Comparison of ENCODE assay signal across 27 mouse cellular contexts in the genomic region with DNA sequence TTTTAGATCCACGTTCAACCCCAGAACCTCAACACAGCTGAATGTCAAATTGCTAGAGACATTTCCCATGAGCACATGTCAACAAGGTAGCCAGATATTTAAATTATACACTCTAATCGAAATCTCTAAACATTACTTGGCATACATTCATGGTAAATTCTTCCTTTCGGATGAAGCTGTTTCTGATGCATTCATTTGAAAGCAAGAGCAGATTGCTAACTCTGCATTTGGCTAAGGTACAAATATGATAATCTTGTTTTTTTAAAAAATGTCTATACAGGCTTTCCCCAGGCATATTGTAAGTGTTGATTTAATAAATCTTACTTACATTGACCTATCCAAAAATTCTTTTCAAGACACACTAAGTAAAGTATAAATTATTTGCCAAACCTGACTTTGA.
A peak's percentile ranks its signal among the peaks of the same experiment; 100 is the strongest.
DNase-seq lines count a peak whose midpoint lies in the region; ATAC-seq and TF ChIP-seq lines count a peak whose summit lies in the region.
"Had no signal": no experiment of that assay in that cellular context is flagged by ENCODE, and none has a peak within 500 bp of the region (broad histone marks: within the 10 kb centered on the region; RNA-seq: fewer than 3 reads in every experiment).

No protein-coding gene starts in this region.

- peak; percentile 45; the same call in 1 of the 2 replicates for ATAC-seq in forebrain, embryonic 13.5 days
- ATAC-seq in forebrain, embryonic 12.5 days (ENCODE audit: low FRiP score), result no peak
- no peak for ATAC-seq in lung, embryonic 14.5 days (ENCODE audit: insufficient read depth)
- no peak for ATAC-seq in lung, postnatal 0 days
- peak; percentile 77 for ATAC-seq in forebrain, embryonic 16.5 days
- no peak for ATAC-seq in CD4-positive, CD25-positive, alpha-beta regulatory T cell, adult 4 months
- ATAC-seq: hindbrain, postnatal 0 days; inflammation-experienced regulatory T-cells, adult 6 months; intestine, embryonic 16.5 days had no signal

- no peak for TF ChIP-seq CTCF in lung, embryonic 14.5 days (IDR thresholded peaks at IDR 0.05; ENCODE audit: low read depth)
- TF ChIP-seq CTCF in lung, postnatal 0 days (IDR thresholded peaks at IDR 0.05), result no peak

- no peak overlapping the region for H3K9ac ChIP-seq in forebrain, embryonic 13.5 days
- H3K9ac ChIP-seq in forebrain, embryonic 12.5 days, result no peak overlapping the region
- no peak overlapping the region for H3K9ac ChIP-seq in lung, embryonic 14.5 days
- H3K9ac ChIP-seq in lung, postnatal 0 days (replicated peaks; ENCODE audit: low read depth), result no peak overlapping the region
- H3K9ac ChIP-seq in forebrain, embryonic 16.5 days (replicated peaks; ENCODE audit: low read depth, low read length), result no peak overlapping the region
- H3K9ac ChIP-seq: embryonic facial prominence, embryonic 15.5 days; hindbrain, embryonic 14.5 days had no signal

- no peak for TF ChIP-seq EP300 in lung, postnatal 0 days (IDR thresholded peaks at IDR 0.05)

- no peaks in the 10 kb centered on the region for H3K9me3 ChIP-seq in forebrain, embryonic 13.5 days (replicated peaks)
- no peaks in the 10 kb centered on the region for H3K9me3 ChIP-seq in forebrain, embryonic 12.5 days
- no peaks in the 10 kb centered on the region for H3K9me3 ChIP-seq in lung, embryonic 14.5 days (ENCODE audit: low read depth, low read length)
- no peaks in the 10 kb centered on the region for H3K9me3 ChIP-seq in lung, postnatal 0 days (ENCODE audit: low read length)
- H3K9me3 ChIP-seq in forebrain, embryonic 16.5 days (ENCODE audit: control insufficient read depth, low read length), result no peaks in the 10 kb centered on the region
- H3K9me3 ChIP-seq: embryonic facial prominence, embryonic 15.5 days had no signal

- no peaks in the 10 kb centered on the region for H3K36me3 ChIP-seq in forebrain, embryonic 13.5 days (ENCODE audit: poor library complexity, severe bottlenecking)
- H3K36me3 ChIP-seq in forebrain, embryonic 12.5 days (replicated peaks), result no peaks in the 10 kb centered on the region
- no peaks in the 10 kb centered on the region for H3K36me3 ChIP-seq in lung, embryonic 14.5 days (ENCODE audit: insufficient read depth)
- H3K36me3 ChIP-seq in lung, postnatal 0 days (ENCODE audit: insufficient read depth, low read length), result no peaks in the 10 kb centered on the region
- no peaks in the 10 kb centered on the region for H3K36me3 ChIP-seq in forebrain, embryonic 16.5 days (ENCODE audit: control insufficient read depth, insufficient read depth)
- H3K36me3 ChIP-seq: embryonic facial prominence, embryonic 15.5 days had no signal

- H3K4me1 ChIP-seq in forebrain, embryonic 13.5 days, result no peaks in the 10 kb centered on the region
- no peaks in the 10 kb centered on the region for H3K4me1 ChIP-seq in forebrain, embryonic 12.5 days
- H3K4me1 ChIP-seq in lung, embryonic 14.5 days (ENCODE audit: insufficient read depth), result no peaks in the 10 kb centered on the region
- no peaks in the 10 kb centered on the region for H3K4me1 ChIP-seq in lung, postnatal 0 days (ENCODE audit: insufficient read depth, low read depth, low read length)
- H3K4me1 ChIP-seq in forebrain, embryonic 16.5 days (replicated peaks; ENCODE audit: control insufficient read depth, insufficient read depth, low read length), result no peaks in the 10 kb centered on the region
- H3K4me1 ChIP-seq: embryonic facial prominence, embryonic 15.5 days had no signal

- H3K4me2 ChIP-seq in forebrain, embryonic 13.5 days, result no peak overlapping the region
- no peak overlapping the region for H3K4me2 ChIP-seq in forebrain, embryonic 12.5 days
- H3K4me2 ChIP-seq in lung, embryonic 14.5 days, result no peak overlapping the region
- no peak overlapping the region for H3K4me2 ChIP-seq in lung, postnatal 0 days (replicated peaks; ENCODE audit: low read depth, low read length)
- H3K4me2 ChIP-seq in forebrain, embryonic 16.5 days (ENCODE audit: low read length), result no peak overlapping the region
- H3K4me2 ChIP-seq: embryonic facial prominence, embryonic 15.5 days; heart, embryonic 11.5 days; hindbrain, embryonic 14.5 days had no signal

- no peak overlapping the region for H3K4me3 ChIP-seq in forebrain, embryonic 13.5 days
- H3K4me3 ChIP-seq in forebrain, embryonic 12.5 days (replicated peaks), result no peak overlapping the region
- no peak overlapping the region for H3K4me3 ChIP-seq in lung, embryonic 14.5 days (ENCODE audit: low read depth, low read length)
- no peak overlapping the region for H3K4me3 ChIP-seq in lung, postnatal 0 days (ENCODE audit: low read depth, low read length)
- H3K4me3 ChIP-seq in forebrain, embryonic 16.5 days (replicated peaks; ENCODE audit: low read length), result no peak overlapping the region
- H3K4me3 ChIP-seq: embryonic facial prominence, embryonic 15.5 days; gastrocnemius, adult 2 months had no signal

- H3K27ac ChIP-seq in forebrain, embryonic 13.5 days, result no peak overlapping the region
- H3K27ac ChIP-seq in forebrain, embryonic 12.5 days, result no peak overlapping the region
- no peak overlapping the region for H3K27ac ChIP-seq in lung, embryonic 14.5 days (ENCODE audit: low read depth)
- no peak overlapping the region for H3K27ac ChIP-seq in lung, postnatal 0 days (ENCODE audit: low read length)
- no peak overlapping the region for H3K27ac ChIP-seq in forebrain, embryonic 16.5 days (ENCODE audit: low read length)
- H3K27ac ChIP-seq: embryonic facial prominence, embryonic 15.5 days; gastrocnemius, adult 2 months; hindbrain, embryonic 14.5 days; hindbrain, postnatal 0 days had no signal

- H3K27me3 ChIP-seq in forebrain, embryonic 13.5 days, result no peaks in the 10 kb centered on the region
- no peaks in the 10 kb centered on the region for H3K27me3 ChIP-seq in forebrain, embryonic 12.5 days
- H3K27me3 ChIP-seq in lung, embryonic 14.5 days (ENCODE audit: insufficient read depth, low read length), result no peaks in the 10 kb centered on the region
- no peaks in the 10 kb centered on the region for H3K27me3 ChIP-seq in lung, postnatal 0 days (replicated peaks; ENCODE audit: insufficient read depth, low read length)
- no peaks in the 10 kb centered on the region for H3K27me3 ChIP-seq in forebrain, embryonic 16.5 days (replicated peaks; ENCODE audit: control insufficient read depth, insufficient read depth, low read length)
- H3K27me3 ChIP-seq: embryonic facial prominence, embryonic 15.5 days had no signal

- peak; percentile 25 for DNase-seq in lung, embryonic 14.5 days
- DNase-seq in lung, postnatal 0 days (ENCODE audit: low spot score), result no peak
- DNase-seq in heart, postnatal 4 days, result no peak
- DNase-seq: adrenal gland, adult 2 months; adrenal gland, postnatal 14 days; B cell, adult 2 months; cerebellum, adult 11 months; cerebellum, adult 2 months; cerebellum, adult 9-11 months; cerebellum, postnatal 36 days; embryo, embryonic 11 days; gastrocnemius, adult 2 months; gastrocnemius, postnatal 14 days; heart, adult 11 months; heart, postnatal 36 days; kidney, adult 18-20 months; kidney, adult 9 months had no signal

- 89% methylated on average over 3 of the region's 3 CpGs for WGBS in forebrain, embryonic 13.5 days
- WGBS in forebrain, embryonic 12.5 days, result 83% methylated on average over 3 of the region's 3 CpGs
- 45% methylated on average over 3 of the region's 3 CpGs for WGBS in lung, embryonic 14.5 days
- 53% methylated on average over 3 of the region's 3 CpGs for WGBS in lung, postnatal 0 days
- WGBS in forebrain, embryonic 16.5 days, result 60% methylated on average over 3 of the region's 3 CpGs

Comparison
In these comparisons a context has a peak if more than half of its experiments do, and no peak if none do; other contexts are left out.
1. ATAC-seq: peak in forebrain, embryonic 13.5 days (single experiment) and forebrain, embryonic 16.5 days (single experiment); none in forebrain, embryonic 12.5 days (single experiment), lung, embryonic 14.5 days (single experiment), lung, postnatal 0 days (single experiment) and CD4-positive, CD25-positive, alpha-beta regulatory T cell, adult 4 months (single experiment).